Mouse (Mus musculus) monocyte, adult 2 months (primary cell): ENCODE data around the gene Kif26b.

ENCODE experiments used
- DNase-seq, 2 experiments: peaks; one replicate each; pipeline ENCODE4 v3.0.0; 2022; ENCODE audit warnings: low spot score in 2 of 2, low read depth in 1 of 2

Kif26b gene

DNA sequence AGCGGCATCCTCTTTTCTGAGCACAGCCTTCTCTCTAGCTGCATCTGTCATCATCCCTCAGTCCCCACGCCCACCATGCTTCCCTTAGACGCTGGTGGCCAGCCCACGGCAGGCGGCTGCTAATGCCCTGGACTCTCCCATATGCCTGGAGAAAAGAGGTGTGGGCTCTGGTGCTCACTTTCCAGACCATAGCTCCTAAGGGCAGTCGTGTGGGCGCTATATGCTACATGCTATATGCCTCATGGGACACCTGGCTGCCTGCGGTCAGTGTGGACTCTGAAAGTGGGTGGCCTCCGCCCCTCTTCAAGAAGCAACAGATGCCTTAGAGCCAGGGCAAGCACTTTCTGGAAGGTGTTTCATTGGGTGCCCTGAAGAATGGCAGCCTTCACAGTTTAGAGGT lies 306.9 kb downstream of the Kif26b start:
- DNase-seq, result no peak

GRCm38 (mm10) chr1:178836998-178837397 lies 308.1 kb downstream of the Kif26b start:
- DNase-seq, result no peak

- no peak for DNase-seq
Observed at GRCm38 (mm10) chr1:178838696-178839320, 309.9 kb downstream of the Kif26b start.

DNA sequence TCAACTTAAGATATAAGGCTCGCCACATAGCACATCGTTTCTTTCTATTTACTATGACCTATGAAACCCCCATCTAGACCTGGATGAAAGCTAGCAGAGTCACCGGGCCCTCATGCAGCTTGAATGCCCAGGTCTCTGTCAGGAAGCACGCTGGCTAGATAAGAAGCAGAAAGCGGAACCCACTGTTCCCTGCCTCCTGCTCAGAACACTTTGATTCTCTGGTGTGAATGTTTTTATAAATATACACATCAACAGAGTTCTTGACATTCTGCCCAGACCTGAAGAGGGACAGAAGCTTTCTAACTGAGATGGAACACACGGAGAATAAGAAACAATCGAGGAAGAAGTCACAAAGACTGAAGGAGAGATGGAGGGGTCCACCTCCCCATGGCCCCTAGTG lies 311.4 kb downstream of the Kif26b start:
- DNase-seq, result no peak

DNA sequence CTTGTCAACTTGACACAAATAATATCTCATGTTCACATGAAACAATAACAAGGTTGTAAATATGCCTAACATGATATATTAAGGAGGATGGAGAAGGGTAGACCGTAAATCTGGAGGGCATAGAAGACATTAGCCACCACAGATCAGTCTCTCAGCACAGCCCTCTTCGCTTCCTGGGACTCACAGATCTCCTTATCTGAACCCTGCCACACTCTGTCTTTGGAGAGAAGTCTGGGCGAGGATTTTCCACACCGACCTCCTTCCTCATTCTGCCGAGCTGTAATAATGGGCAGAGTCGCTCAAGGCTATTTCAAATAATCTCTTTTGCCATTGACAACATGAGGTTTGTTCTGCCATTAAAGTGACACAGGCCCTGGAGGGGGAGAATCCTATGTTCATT lies 315.9 kb downstream of the Kif26b start:
- no peak for DNase-seq

DNA sequence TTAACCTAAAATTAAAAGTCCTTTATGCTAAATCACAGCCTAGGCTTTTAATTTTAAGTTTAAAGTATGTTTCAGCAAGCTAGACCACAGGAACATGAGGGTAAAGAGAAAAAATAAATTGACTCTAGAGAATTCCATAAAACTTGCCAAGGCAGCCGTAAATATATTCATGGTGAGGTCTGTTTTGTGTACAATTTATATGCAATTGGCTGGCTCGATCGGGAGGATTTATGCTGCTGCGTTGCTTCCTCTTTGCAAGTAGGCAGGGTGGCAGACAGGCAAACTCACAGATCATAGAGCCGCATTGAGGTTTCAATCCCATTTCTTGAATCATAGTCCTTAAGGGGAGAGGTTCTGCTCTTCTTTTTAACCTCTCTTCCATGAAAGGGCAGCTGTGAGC lies 318.6 kb downstream of the Kif26b start:
- no peak for DNase-seq

DNA sequence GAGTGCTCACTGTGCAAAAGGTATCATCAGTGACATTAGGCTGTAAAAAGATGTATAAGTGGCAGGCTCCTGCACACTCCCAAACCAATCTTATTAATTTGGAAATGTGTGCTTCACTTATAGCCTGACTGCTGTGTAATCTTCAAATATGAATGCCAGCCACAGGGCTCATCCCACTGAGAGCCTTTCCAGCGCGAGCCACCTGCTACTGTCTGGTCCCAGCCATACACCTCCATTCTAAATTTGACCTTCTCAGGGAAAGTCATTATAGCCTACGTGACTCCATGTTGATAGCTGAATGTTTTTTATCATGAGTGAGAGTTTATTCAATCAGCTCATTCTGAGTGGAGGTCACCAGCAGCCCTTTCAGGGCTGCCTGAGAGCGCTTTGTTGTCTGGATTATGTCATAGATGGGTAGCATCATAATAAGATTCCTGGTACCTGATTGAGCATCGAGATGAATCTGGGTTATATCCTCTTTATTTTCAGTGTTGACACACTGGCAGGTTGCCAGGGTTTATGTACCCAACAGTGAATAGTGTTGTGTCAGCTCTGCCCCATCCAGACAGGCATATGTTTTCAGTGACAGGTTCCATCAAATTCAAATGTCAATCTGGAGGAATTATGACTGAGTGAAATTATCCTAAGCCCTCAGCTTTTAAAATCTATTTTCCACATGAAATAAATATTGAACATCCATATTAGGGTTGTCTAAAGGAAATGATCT lies 319.6 kb downstream of the Kif26b start:
- DNase-seq, result no peak

DNA sequence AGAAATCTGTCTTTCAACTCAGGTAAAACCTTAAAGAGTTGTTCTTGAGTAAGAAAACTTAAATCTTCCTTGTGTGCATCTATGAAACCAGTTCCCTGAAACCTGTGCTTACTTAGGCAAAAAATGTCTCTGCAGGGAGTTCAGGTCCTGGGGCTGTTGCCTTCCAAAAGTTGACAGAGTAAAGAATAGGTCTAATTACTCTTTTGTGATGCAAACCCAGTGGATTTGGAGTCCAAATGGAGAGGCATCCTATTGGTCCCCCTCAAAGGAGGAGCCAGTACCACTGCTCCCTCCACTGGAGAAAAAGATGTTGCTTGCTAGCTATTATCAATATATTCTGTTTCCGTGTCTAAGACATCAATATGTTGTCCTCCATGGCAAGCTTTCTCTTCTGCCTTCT lies 321.6 kb downstream of the Kif26b start:
- no peak for DNase-seq

DNA sequence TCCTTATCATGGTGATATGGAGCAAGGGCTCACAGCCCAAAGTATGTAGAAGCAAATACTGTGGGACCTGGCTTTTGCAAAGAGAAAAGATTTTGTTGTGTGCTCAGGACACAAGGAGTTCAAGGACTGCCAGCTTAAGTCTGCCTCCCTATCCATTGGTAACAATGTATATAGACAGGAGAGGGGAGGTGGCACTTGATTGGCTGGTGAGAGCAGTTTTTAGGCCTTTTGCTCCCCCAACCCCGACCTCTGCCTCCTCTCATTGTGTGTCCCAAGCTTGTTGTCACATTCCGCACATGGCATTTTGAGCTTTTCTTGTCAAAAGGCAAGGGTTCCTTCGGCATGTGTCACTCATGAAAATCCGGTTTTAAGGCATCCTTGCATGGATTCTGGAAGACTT lies 326.0 kb downstream of the Kif26b start:
- DNase-seq, result no peak

- no peak for DNase-seq
Observed at GRCm38 (mm10) chr1:178855974-178856373, 327.0 kb downstream of the Kif26b start.

GRCm38 (mm10) chr1:178860671-178861391 lies 331.9 kb downstream of the Kif26b start:
- DNase-seq, result no peak

DNA sequence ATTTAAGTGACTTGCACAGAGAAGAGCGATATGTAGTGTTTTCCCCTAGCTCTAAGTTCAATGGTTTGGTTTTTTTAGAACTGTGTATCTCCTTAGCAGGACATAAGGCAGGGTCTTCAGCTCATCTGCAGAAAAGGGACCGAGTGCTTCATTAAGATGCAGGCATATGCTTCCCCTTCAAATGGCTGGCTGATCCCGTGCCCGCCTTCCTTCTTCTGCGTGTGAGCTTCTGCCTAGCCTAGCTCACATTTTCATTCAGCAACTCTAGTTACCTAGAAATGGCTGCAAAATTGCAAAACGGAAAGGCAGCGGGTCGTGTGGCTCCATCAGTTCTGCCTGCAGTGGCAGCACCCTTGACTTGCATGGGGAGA lies 332.5 kb downstream of the Kif26b start:
- DNase-seq, result no peak

- no peak for DNase-seq
Observed at GRCm38 (mm10) chr1:178863756-178864155, 334.8 kb downstream of the Kif26b start.

- no peak for DNase-seq
Observed at GRCm38 (mm10) chr1:178864297-178864696, 335.4 kb downstream of the Kif26b start.

- DNase-seq, result no peak
Observed at GRCm38 (mm10) chr1:178866757-178867156, 337.8 kb downstream of the Kif26b start.

- no peak for DNase-seq
Observed at GRCm38 (mm10) chr1:178871055-178871454, 342.1 kb downstream of the Kif26b start.

GRCm38 (mm10) chr1:178876926-178877325 lies 348.0 kb downstream of the Kif26b start:
- no peak for DNase-seq

DNA sequence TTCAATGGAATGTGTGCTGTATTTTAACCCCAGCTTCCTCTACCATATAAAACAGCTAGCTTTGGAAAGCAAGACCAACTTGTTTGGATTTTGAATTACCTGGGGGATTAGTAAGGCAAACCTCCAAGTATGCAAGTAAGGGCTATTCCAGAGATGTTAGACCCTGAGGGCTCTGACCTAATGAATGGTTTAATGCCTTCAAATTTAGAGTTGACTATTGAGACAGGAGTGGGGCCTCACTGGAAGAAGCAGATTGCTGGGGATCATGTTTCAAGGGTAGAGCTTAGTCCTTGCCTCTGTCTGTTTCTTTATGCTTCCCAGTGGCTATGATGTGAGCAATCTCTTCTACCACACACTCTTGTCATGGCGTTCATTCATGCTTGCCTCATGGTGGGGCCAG lies 349.8 kb downstream of the Kif26b start:
- DNase-seq, result no peak

DNA sequence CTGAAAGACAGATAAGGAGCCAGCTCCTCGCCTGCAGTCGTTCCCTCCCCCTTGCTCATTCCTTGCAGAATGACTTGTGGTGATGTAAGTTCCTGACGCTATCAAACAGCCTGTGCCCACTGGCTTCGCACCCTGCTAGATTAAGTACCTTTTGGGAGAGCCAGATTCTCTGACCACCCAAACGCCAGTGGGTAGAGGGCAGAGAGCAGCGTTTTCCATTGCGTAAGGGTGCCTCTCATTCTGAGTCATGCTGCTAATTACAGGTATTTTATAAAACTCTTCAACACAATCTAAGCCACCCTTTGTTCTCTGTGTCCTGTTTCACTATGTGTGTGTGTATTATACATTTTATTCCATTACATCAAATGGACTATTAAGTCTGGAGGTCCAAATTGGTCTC lies 352.0 kb downstream of the Kif26b start:
- DNase-seq, result no peak

- no peak for DNase-seq
Observed at GRCm38 (mm10) chr1:178886671-178887070, 357.7 kb downstream of the Kif26b start.

DNA sequence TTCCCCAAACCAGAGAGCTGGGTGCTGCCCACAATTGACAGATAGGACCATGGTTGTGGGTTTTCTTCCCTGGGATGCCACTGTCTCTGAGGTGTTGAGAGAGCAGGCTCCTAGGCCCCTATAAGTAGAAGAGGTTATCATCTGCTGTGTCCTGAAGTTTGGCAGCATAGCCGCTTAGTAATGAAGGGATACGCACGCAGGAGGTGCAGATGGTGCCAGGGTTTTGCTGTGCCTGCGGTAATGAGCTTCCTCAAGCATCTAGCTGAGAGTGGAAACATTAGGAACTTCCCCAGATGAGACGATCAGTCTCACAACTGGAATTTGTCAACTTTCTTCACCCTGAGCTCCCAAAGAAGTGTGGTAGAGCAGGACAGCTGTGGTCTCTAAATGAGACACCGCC lies 363.5 kb downstream of the Kif26b start:
- DNase-seq, result no peak
